In the genomic region with DNA sequence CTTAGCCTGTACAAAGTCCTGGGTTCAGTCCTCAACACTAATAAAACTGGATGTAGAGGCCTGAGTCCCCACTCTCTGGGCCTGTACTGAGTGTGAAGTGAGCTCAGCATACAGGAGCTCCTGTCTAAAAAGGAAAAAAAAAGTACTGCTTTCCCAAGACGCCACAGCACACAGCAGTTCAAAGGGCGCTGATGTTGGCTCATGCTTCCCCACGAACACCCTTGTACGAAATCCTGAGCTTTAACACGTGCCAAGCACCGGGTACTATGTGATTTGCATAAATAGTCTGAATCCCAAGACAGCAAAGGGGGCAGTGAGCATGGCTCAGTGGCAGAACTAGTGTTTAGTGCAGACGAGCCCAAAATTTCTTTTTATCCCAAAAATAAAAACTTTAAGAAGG, we compare ENCODE assay signal across 10 mouse cellular contexts. TPM values are rescaled to one million over a fixed set of nuclear protein-coding genes. Genes with fewer than 3 reads are reported as not detected.
DNase-seq lines count a peak whose midpoint lies in the region; ATAC-seq and TF ChIP-seq lines count a peak whose summit lies in the region.
"Had no signal": no experiment of that assay in that cellular context is flagged by ENCODE, and none has a peak within 500 bp of the region (broad histone marks: within the 10 kb centered on the region; RNA-seq: fewer than 3 reads in every experiment).

No protein-coding gene starts in this region.

- no peak for TF ChIP-seq POLR2A in liver, adult 2 months (IDR thresholded peaks at IDR 0.05; ENCODE audit: extremely low read depth, insufficient read depth, low read length)

- DNase-seq in adrenal gland, postnatal 14 days, result peak; percentile 38
- DNase-seq in adrenal gland, postnatal 4 days (ENCODE audit: low spot score in 2 of 2), result no peak
- peak; percentile 89 for DNase-seq in liver, adult 2 months (ENCODE audit: extremely low read depth, low read depth, low spot score)
- DNase-seq in liver, result no peak
- DNase-seq in kidney, postnatal 14 days, result peak; percentile 77
- DNase-seq in urinary bladder, postnatal 25 days (ENCODE audit: low spot score), result no peak
- DNase-seq in right cerebral cortex, postnatal 10 days (ENCODE audit: low spot score in 2 of 2), result no peak

- peak overlapping the region; percentile 31 for H3K27ac ChIP-seq in liver, adult 2 months (replicated peaks; ENCODE audit: insufficient read depth, low read depth, low read length)
- H3K27ac ChIP-seq in neural tube, embryonic 13.5 days (replicated peaks), result no peak overlapping the region
- H3K27ac ChIP-seq: lung, embryonic 15.5 days had no signal

- no peak for ATAC-seq in neural tube, embryonic 13.5 days (ENCODE audit: low read depth)
- ATAC-seq: Patski had no signal

- peaks cover 27% of the 10 kb centered on the region for H3K4me1 ChIP-seq in liver, adult 2 months (ENCODE audit: control insufficient read depth, insufficient read depth, low read length)
- peaks cover 64% of the 10 kb centered on the region for H3K4me1 ChIP-seq in neural tube, embryonic 13.5 days (replicated peaks)

- no peak overlapping the region for H3K9ac ChIP-seq in liver, adult 2 months (ENCODE audit: low read depth, low read length)
- H3K9ac ChIP-seq in neural tube, embryonic 13.5 days, result no peak overlapping the region
- H3K9ac ChIP-seq: lung, embryonic 15.5 days had no signal

- no peak overlapping the region for H3K4me3 ChIP-seq in liver, adult 2 months (ENCODE audit: insufficient read depth, low read depth, low read length)
- no peak overlapping the region for H3K4me3 ChIP-seq in neural tube, embryonic 13.5 days
- H3K4me3 ChIP-seq: lung, embryonic 15.5 days had no signal

- H3K36me3 ChIP-seq in liver, adult 2 months (ENCODE audit: control insufficient read depth, insufficient read depth, low read length), result peaks cover 2% of the 10 kb centered on the region; the same call in 1 of the 2 replicates
- H3K36me3 ChIP-seq in neural tube, embryonic 13.5 days, result 0 out of 2 replicates have a peak, but pooled peaks cover 3% of the 10 kb centered on the region
- H3K36me3 ChIP-seq: lung, embryonic 15.5 days had no signal

- no peak for TF ChIP-seq CTCF in liver, adult 2 months (IDR thresholded peaks at IDR 0.05; ENCODE audit: low read depth, low read length)

- H3K4me2 ChIP-seq in neural tube, embryonic 13.5 days, result peak overlapping the region; percentile 23
- H3K4me2 ChIP-seq: lung, embryonic 15.5 days had no signal

- no peaks in the 10 kb centered on the region for H3K9me3 ChIP-seq in neural tube, embryonic 13.5 days
- H3K9me3 ChIP-seq: lung, embryonic 15.5 days had no signal

- H3K27me3 ChIP-seq in liver, adult 2 months (ENCODE audit: control insufficient read depth, insufficient read depth, low read length), result no peaks in the 10 kb centered on the region
- H3K27me3 ChIP-seq in neural tube, embryonic 13.5 days, result no peaks in the 10 kb centered on the region
- H3K27me3 ChIP-seq: lung, embryonic 15.5 days; Patski had no signal

- 9% methylated on average over 7 of the region's 7 CpGs for WGBS in liver, adult 2 months
- WGBS in neural tube, embryonic 13.5 days, result 68% methylated on average over 7 of the region's 7 CpGs

- H3K79me2 ChIP-seq in liver, adult 2 months (ENCODE audit: control insufficient read depth, insufficient read depth, low read length), result peaks cover 36% of the 10 kb centered on the region; the same call in 1 of the 2 replicates

RNA-seq across cellular contexts. Expression of a gene that starts 4.4 kb away (rescaled TPM):
- 105 and 107 TPM in 2 replicates for total RNA-seq in adrenal gland, postnatal 14 days (2021)
- total RNA-seq in adrenal gland, postnatal 4 days (2021), result 10 to 100 TPM; 74.0 to 79.3 TPM
- 43.8 and 50.8 TPM in 2 replicates for total RNA-seq in liver, adult 2 months (2014; rRNA removed)
- polyA plus RNA-seq in liver, adult 2 months (2012; rRNA removed), result 10.4 and 10.5 TPM in 2 replicates
- polyA plus RNA-seq in neural tube, embryonic 13.5 days (2015; fragmentation: Nextera tagmentation; extraction: Ambion mirVana), result 14.7 and 16.1 TPM in 2 replicates

RNA-seq across cellular contexts. Expression of a gene that starts 43.3 kb away (rescaled TPM):
- total RNA-seq in adrenal gland, postnatal 14 days (2021), result 32.5 and 37.0 TPM in 2 replicates
- 10 to 100 TPM; 38.9 to 39.1 TPM for total RNA-seq in adrenal gland, postnatal 4 days (2021)
- total RNA-seq in liver, adult 2 months (2014; rRNA removed), result 18.5 and 19.7 TPM in 2 replicates
- polyA plus RNA-seq in liver, adult 2 months (2012; rRNA removed), result 6.2 and 6.3 TPM in 2 replicates
- 19.5 and 26.6 TPM in 2 replicates for polyA plus RNA-seq in neural tube, embryonic 13.5 days (2015; fragmentation: Nextera tagmentation; extraction: Ambion mirVana)

Comparison
In these comparisons a context has a peak if more than half of its experiments do, and no peak if none do; other contexts are left out.
1. DNase-seq: peak in adrenal gland, postnatal 14 days (single experiment), liver, adult 2 months (single experiment) and kidney, postnatal 14 days (single experiment); none in adrenal gland, postnatal 4 days (0 of 2), liver (single experiment), urinary bladder, postnatal 25 days (single experiment) and right cerebral cortex, postnatal 10 days (0 of 2).